Mouse (Mus musculus): ENCODE measurements around the gene Map1lc3b. TPM values are rescaled to one million over a fixed set of nuclear protein-coding genes. Genes with fewer than 3 reads are reported as not detected.

The Map1lc3b gene
- polyA plus RNA-seq, 1 experiment = 101 TPM

GRCm38 (mm10) chr8:121562941-121563351 is 27.2 kb upstream of the Map1lc3b start:
- TF ChIP-seq USF1 (IDR thresholded peaks at IDR 0.05; ENCODE audit: low read depth) = no peak
- no peak for TF ChIP-seq CEBPB (IDR thresholded peaks at IDR 0.05; ENCODE audit: low read depth)
- TF ChIP-seq MYOG (IDR thresholded peaks at IDR 0.05; ENCODE audit: control insufficient read depth, extremely low read depth, insufficient read length) = no peak
- TF ChIP-seq MYOD1 (IDR thresholded peaks at IDR 0.05; ENCODE audit: control insufficient read depth, insufficient read length, low read depth) = no peak
- TF ChIP-seq FOSL1 (IDR thresholded peaks at IDR 0.05; ENCODE audit: insufficient read depth, low read length, poor library complexity, severe bottlenecking) = no peak
- no peak for TF ChIP-seq MAX (IDR thresholded peaks at IDR 0.05)
- TF ChIP-seq CTCF (IDR thresholded peaks at IDR 0.05; ENCODE audit: control insufficient read depth, insufficient read depth, insufficient read length) = no peak

DNA sequence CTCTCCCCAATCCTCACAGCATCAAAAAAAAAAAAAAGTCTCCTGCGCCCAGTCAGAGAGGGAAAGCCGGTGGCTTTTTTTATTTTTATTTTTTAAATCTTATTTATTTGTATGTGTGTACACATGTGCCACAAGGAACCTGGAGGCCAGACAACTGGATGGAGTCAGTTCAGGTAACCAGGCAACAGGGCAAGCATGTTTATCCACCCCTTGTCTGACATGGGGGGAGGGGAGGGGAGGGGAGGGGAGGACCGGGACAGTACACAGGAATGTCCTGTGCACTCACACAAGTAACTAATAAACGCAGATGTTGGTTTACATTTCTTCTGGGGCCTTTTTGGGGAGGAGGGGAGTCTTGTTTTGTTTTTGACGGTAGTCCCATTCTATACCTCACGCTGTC is 26.5 kb upstream of the Map1lc3b start:
- TF ChIP-seq FOSL1 (IDR thresholded peaks at IDR 0.05; ENCODE audit: insufficient read depth, low read length, poor library complexity, severe bottlenecking) = no peak
- no peak for TF ChIP-seq MYOG (IDR thresholded peaks at IDR 0.05; ENCODE audit: control insufficient read depth, extremely low read depth, insufficient read length)
- no peak for TF ChIP-seq CEBPB (IDR thresholded peaks at IDR 0.05; ENCODE audit: low read depth)
- TF ChIP-seq MAX (IDR thresholded peaks at IDR 0.05) = no peak
- TF ChIP-seq CTCF (IDR thresholded peaks at IDR 0.05; ENCODE audit: control insufficient read depth, insufficient read depth, insufficient read length) = no peak
- no peak for TF ChIP-seq USF1 (IDR thresholded peaks at IDR 0.05; ENCODE audit: low read depth)
- no peak for TF ChIP-seq MYOD1 (IDR thresholded peaks at IDR 0.05; ENCODE audit: control insufficient read depth, insufficient read length, low read depth)
- Histone ChIP-seq H3K36me3 (ENCODE audit: control insufficient read depth, insufficient read depth) (no peaks in the 10 kb centered on the region), H3K79me3 (ENCODE audit: low read depth) (no peaks in the 10 kb centered on the region), H3K4me3 (ENCODE audit: insufficient read depth, poor library complexity, severe bottlenecking) (no peak overlapping the region), H3K79me2 (ENCODE audit: control insufficient read depth, insufficient read depth) (peaks cover 8% of the 10 kb centered on the region), H3K27me3 (ENCODE audit: control insufficient read depth, insufficient read depth, insufficient read length) (no peaks in the 10 kb centered on the region), H3ac (ENCODE audit: control insufficient read depth, insufficient read length, low read depth) (no peak overlapping the region)

More at GRCm38 (mm10) chr8:121562941-121563351, 27.2 kb upstream of the Map1lc3b start:
- no peaks in the 10 kb centered on the region for H3K79me3 ChIP-seq (ENCODE audit: low read depth)
- H3ac ChIP-seq (ENCODE audit: control insufficient read depth, insufficient read length, low read depth) = no peak overlapping the region
- no peaks in the 10 kb centered on the region for H3K36me3 ChIP-seq (ENCODE audit: control insufficient read depth, insufficient read depth)
- no peaks in the 10 kb centered on the region for H3K27me3 ChIP-seq (ENCODE audit: control insufficient read depth, insufficient read depth, insufficient read length)
- H3K79me2 ChIP-seq (ENCODE audit: control insufficient read depth, insufficient read depth) = peaks cover 4% of the 10 kb centered on the region
- H3K4me3 ChIP-seq (ENCODE audit: insufficient read depth, poor library complexity, severe bottlenecking) = no peak overlapping the region

DNA sequence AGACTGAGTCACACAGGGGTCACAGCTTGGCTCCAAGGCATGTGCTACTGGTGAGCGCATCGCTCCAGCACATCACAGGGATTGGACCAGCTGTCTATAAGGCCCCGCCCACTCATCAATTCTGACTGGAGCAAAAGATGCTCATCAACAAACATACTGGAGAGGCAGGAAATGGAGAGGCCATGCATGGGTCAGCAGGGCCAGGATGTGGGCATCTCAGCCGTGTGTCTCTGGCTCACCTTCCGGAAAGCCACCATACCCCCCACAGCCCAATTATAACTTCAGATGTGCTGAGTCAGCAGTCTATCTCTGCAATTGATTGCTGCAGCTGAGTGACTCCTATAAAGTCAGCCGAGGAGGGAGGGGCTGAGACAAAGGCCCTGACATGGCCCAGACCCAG is 21.8 kb upstream of the Map1lc3b start:
- peaks cover 21% of the 10 kb centered on the region for H3K79me2 ChIP-seq (ENCODE audit: control insufficient read depth, insufficient read depth)
- H3K27me3 ChIP-seq (ENCODE audit: control insufficient read depth, insufficient read depth, insufficient read length) = no peaks in the 10 kb centered on the region
- TF ChIP-seq USF1 (IDR thresholded peaks at IDR 0.05; ENCODE audit: low read depth) (no peak), CTCF (IDR thresholded peaks at IDR 0.05; ENCODE audit: control insufficient read depth, insufficient read depth, insufficient read length) (no peak), CEBPB (IDR thresholded peaks at IDR 0.05; ENCODE audit: low read depth) (no peak), FOSL1 (IDR thresholded peaks at IDR 0.05; ENCODE audit: insufficient read depth, low read length, poor library complexity, severe bottlenecking) (no peak), MAX (IDR thresholded peaks at IDR 0.05) (no peak), MYOG (IDR thresholded peaks at IDR 0.05; ENCODE audit: control insufficient read depth, extremely low read depth, insufficient read length) (no peak), MYOD1 (IDR thresholded peaks at IDR 0.05; ENCODE audit: control insufficient read depth, insufficient read length, low read depth) (no peak)
- H3K79me3 ChIP-seq (ENCODE audit: low read depth) = peaks cover 7% of the 10 kb centered on the region
- H3K4me3 ChIP-seq (ENCODE audit: insufficient read depth, poor library complexity, severe bottlenecking) = no peak overlapping the region
- H3ac ChIP-seq (ENCODE audit: control insufficient read depth, insufficient read length, low read depth) = no peak overlapping the region
- H3K36me3 ChIP-seq (ENCODE audit: control insufficient read depth, insufficient read depth) = no peaks in the 10 kb centered on the region

DNA sequence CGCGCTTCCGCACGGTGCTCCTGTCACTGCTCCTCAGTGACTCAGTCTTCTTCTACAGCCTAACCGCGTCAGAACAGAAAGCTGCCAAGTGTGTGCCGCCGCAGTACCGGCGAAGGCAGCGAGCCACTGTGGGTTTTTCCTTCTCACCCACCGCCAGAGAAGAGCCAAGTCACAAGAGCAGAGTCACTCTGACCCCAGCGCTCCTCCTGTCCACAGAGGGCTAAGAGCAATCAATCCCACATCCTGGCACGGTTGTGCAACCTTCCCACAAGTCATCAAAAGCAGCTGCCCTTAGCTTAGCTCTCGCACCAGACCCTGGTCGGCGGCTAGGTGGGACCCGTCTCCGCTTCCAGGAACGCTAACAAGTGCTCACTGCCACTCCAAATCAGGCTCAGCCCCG is 19.8 kb upstream of the Map1lc3b start:
- no peaks in the 10 kb centered on the region for H3K36me3 ChIP-seq (ENCODE audit: control insufficient read depth, insufficient read depth)
- no peak overlapping the region for H3ac ChIP-seq (ENCODE audit: control insufficient read depth, insufficient read length, low read depth)
- H3K79me2 ChIP-seq (ENCODE audit: control insufficient read depth, insufficient read depth) = peaks cover 40% of the 10 kb centered on the region
- no peaks in the 10 kb centered on the region for H3K27me3 ChIP-seq (ENCODE audit: control insufficient read depth, insufficient read depth, insufficient read length)
- TF ChIP-seq MYOD1 (IDR thresholded peaks at IDR 0.05; ENCODE audit: control insufficient read depth, insufficient read length, low read depth) (no peak), CTCF (IDR thresholded peaks at IDR 0.05; ENCODE audit: control insufficient read depth, insufficient read depth, insufficient read length) (no peak), MAX (IDR thresholded peaks at IDR 0.05) (no peak), CEBPB (IDR thresholded peaks at IDR 0.05; ENCODE audit: low read depth) (no peak), USF1 (IDR thresholded peaks at IDR 0.05; ENCODE audit: low read depth) (no peak), MYOG (IDR thresholded peaks at IDR 0.05; ENCODE audit: control insufficient read depth, extremely low read depth, insufficient read length) (no peak), FOSL1 (IDR thresholded peaks at IDR 0.05; ENCODE audit: insufficient read depth, low read length, poor library complexity, severe bottlenecking) (no peak)
- H3K79me3 ChIP-seq (ENCODE audit: low read depth) = peaks cover 13% of the 10 kb centered on the region
- H3K4me3 ChIP-seq (ENCODE audit: insufficient read depth, poor library complexity, severe bottlenecking) = no peak overlapping the region

DNA sequence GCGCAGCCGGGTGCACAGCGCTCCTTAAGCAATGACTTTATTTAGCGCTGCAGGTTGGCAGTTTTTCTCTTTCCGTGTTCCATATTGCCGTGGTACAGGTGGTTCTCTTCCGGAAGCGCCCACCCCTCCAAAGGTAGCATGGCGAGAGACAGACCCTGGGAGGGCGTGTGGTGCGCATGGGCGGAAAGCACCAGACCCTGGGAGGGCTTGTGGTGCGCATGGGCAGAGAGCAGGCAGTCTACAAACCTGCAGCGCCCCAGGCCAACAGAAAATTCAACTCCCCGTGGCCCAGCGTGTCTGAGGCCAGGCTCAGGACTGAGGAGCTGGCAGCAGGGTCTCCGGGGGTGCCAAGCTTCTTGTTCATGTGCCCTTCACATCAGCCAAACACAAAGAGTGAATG is 19.4 kb upstream of the Map1lc3b start:
- Histone ChIP-seq H3ac (ENCODE audit: control insufficient read depth, insufficient read length, low read depth) (no peak overlapping the region), H3K4me3 (ENCODE audit: insufficient read depth, poor library complexity, severe bottlenecking) (no peak overlapping the region), H3K27me3 (ENCODE audit: control insufficient read depth, insufficient read depth, insufficient read length) (no peaks in the 10 kb centered on the region), H3K79me2 (ENCODE audit: control insufficient read depth, insufficient read depth) (peaks cover 40% of the 10 kb centered on the region), H3K79me3 (ENCODE audit: low read depth) (peaks cover 13% of the 10 kb centered on the region), H3K36me3 (ENCODE audit: control insufficient read depth, insufficient read depth) (no peaks in the 10 kb centered on the region)
- TF ChIP-seq FOSL1 (IDR thresholded peaks at IDR 0.05; ENCODE audit: insufficient read depth, low read length, poor library complexity, severe bottlenecking) (no peak), USF1 (IDR thresholded peaks at IDR 0.05; ENCODE audit: low read depth) (no peak), MYOG (IDR thresholded peaks at IDR 0.05; ENCODE audit: control insufficient read depth, extremely low read depth, insufficient read length) (no peak)

- H3K79me3 ChIP-seq (ENCODE audit: low read depth) = peaks cover 22% of the 10 kb centered on the region
- peaks cover 54% of the 10 kb centered on the region for H3K79me2 ChIP-seq (ENCODE audit: control insufficient read depth, insufficient read depth)
- no peak overlapping the region for H3ac ChIP-seq (ENCODE audit: control insufficient read depth, insufficient read length, low read depth)
- no peaks in the 10 kb centered on the region for H3K27me3 ChIP-seq (ENCODE audit: control insufficient read depth, insufficient read depth, insufficient read length)
- TF ChIP-seq CEBPB (IDR thresholded peaks at IDR 0.05; ENCODE audit: low read depth) (no peak), FOSL1 (IDR thresholded peaks at IDR 0.05; ENCODE audit: insufficient read depth, low read length, poor library complexity, severe bottlenecking) (no peak), MYOG (IDR thresholded peaks at IDR 0.05; ENCODE audit: control insufficient read depth, extremely low read depth, insufficient read length) (no peak), MAX (IDR thresholded peaks at IDR 0.05) (no peak), MYOD1 (IDR thresholded peaks at IDR 0.05; ENCODE audit: control insufficient read depth, insufficient read length, low read depth) (no peak), USF1 (IDR thresholded peaks at IDR 0.05; ENCODE audit: low read depth) (no peak)
- no peak overlapping the region for H3K4me3 ChIP-seq (ENCODE audit: insufficient read depth, poor library complexity, severe bottlenecking)
- no peaks in the 10 kb centered on the region for H3K36me3 ChIP-seq (ENCODE audit: control insufficient read depth, insufficient read depth)
Observed at GRCm38 (mm10) chr8:121572121-121572520, 18.0 kb upstream of the Map1lc3b start.

Measured in C2C12 (cell line).